Mouse (Mus musculus) kidney, postnatal 0 days (tissue): ENCODE data around the gene Mgat2. TPM values are rescaled to one million over a fixed set of nuclear protein-coding genes. Genes with fewer than 3 reads are reported as not detected.

ENCODE experiments used
- ATAC-seq: fragments of 200-750 bp; cut with Nextera tagmentation; replicated peaks from 2 replicates; pipeline ENCODE4 v1.8.0; 2017; ENCODE audit warnings: low read depth, moderate number of reproducible peaks, moderate TSS enrichment, moderate library complexity; ENCODE audit not compliant: low FRiP score
- DNase-seq: peaks from one replicate; pipeline ENCODE4 v3.0.0-alpha.2; 2016; ENCODE audit warnings: low spot score
- H3K27ac ChIP-seq: fragments of 300-500 bp; sonication (generic); 2 replicates; pipeline ENCODE4 v1.5.1; 2014; ENCODE audit warnings: mild to moderate bottlenecking
- H3K27me3 ChIP-seq: fragments of 300-500 bp; sonication (generic); 2 replicates; pipeline ENCODE4 v1.6.1; 2014; ENCODE audit warnings: low read length, mixed read lengths; ENCODE audit not compliant: insufficient read depth
- H3K36me3 ChIP-seq: fragments of 300-500 bp; sonication (generic); 2 replicates; pipeline ENCODE4 v1.6.1; 2014; ENCODE audit warnings: low read length, mixed read lengths; ENCODE audit not compliant: insufficient read depth
- H3K4me1 ChIP-seq: fragments of 300-500 bp; sonication (generic); replicated peaks from 2 replicates; pipeline ENCODE4 v1.6.1; 2014; ENCODE audit warnings: antibody characterized with exemption, low read length, mixed read lengths; ENCODE audit not compliant: insufficient read depth
- H3K4me2 ChIP-seq: fragments of 300-500 bp; sonication (generic); 2 replicates; pipeline ENCODE4 v1.6.1; 2014; ENCODE audit warnings: mild to moderate bottlenecking, low read length, moderate library complexity, mixed read lengths
- H3K4me3 ChIP-seq: fragments of 300-500 bp; sonication (generic); replicated peaks from 2 replicates; pipeline ENCODE4 v1.5.1; 2014; ENCODE audit warnings: low read depth, low read length
- H3K9ac ChIP-seq: fragments of 300-500 bp; sonication (generic); 2 replicates; pipeline ENCODE4 v1.6.1; 2014; ENCODE audit warnings: low read depth, low read length
- H3K9me3 ChIP-seq: fragments of 300-500 bp; sonication (generic); replicated peaks from 2 replicates; pipeline ENCODE4 v1.6.1; 2016; ENCODE audit warnings: low read length, inconsistent platforms, mixed read lengths
- CTCF ChIP-seq: IDR thresholded peaks from 2 replicates; pipeline ENCODE4 v1.5.1; 2016; ENCODE audit warnings: antibody characterized with exemption, low read depth, mild to moderate bottlenecking, moderate library complexity
- WGBS: fragments of 180-500 bp; shearing (Covaris S2); extraction: QIAGEN DNeasy Blood & Tissue Kit; methylation state at CpG from one replicate; pipeline ENCODE4 v1.1.7; 2014; 5-methylcytosine and 5-hydroxymethylcytosine counted together
- polyA plus RNA-seq: library from polyadenylated mRNA; unstranded; fragments of >200 nt; fragmentation: Nextera tagmentation; extraction: Ambion mirVana; gene quantifications from 2 replicates; pipeline ENCODE4 v1.2.1, GENCODE M21; 2015

Mgat2 gene
- polyA plus RNA-seq, 1 experiment from 2014 or later: 81.5 TPM

GRCm38 (mm10) chr12:69177526-69177925, 6.4 kb upstream of the Mgat2 start:
- no peak for ATAC-seq
- Histone ChIP-seq H3K4me3 (no peak overlapping the region), H3K27ac (no peak overlapping the region), H3K4me1 (no peaks in the 10 kb centered on the region), H3K9me3 (no peaks in the 10 kb centered on the region), H3K27me3 (no peaks in the 10 kb centered on the region), H3K9ac (no peak overlapping the region), H3K36me3 (0 out of 2 replicates have a peak, but pooled peaks cover 8% of the 10 kb centered on the region), H3K4me2 (no peak overlapping the region)
- no peak for DNase-seq
- 89% methylated on average over 3 of the region's 3 CpGs for WGBS
- no peak for TF ChIP-seq CTCF

GRCm38 (mm10) chr12:69179371-69179770, 4.6 kb upstream of the Mgat2 start:
- no peaks in the 10 kb centered on the region for H3K27me3 ChIP-seq
- ATAC-seq: no peak
- no peak for DNase-seq
- 69% methylated on average over 12 of the region's 12 CpGs for WGBS
- no peak overlapping the region for H3K4me3 ChIP-seq
- no peak overlapping the region for H3K27ac ChIP-seq
- no peak for TF ChIP-seq CTCF
- H3K4me2 ChIP-seq: no peak overlapping the region
- H3K36me3 ChIP-seq: 0 out of 2 replicates have a peak, but pooled peaks cover 8% of the 10 kb centered on the region
- H3K4me1 ChIP-seq: no peaks in the 10 kb centered on the region
- no peak overlapping the region for H3K9ac ChIP-seq
- H3K9me3 ChIP-seq: no peaks in the 10 kb centered on the region

GRCm38 (mm10) chr12:69181800-69182199, 2.2 kb upstream of the Mgat2 start:
- Histone ChIP-seq H3K27ac (no peak overlapping the region), H3K4me3 (no peak overlapping the region), H3K27me3 (no peaks in the 10 kb centered on the region), H3K9ac (no peak overlapping the region), H3K36me3 (0 out of 2 replicates have a peak, but pooled peaks cover 4% of the 10 kb centered on the region), H3K9me3 (no peaks in the 10 kb centered on the region), H3K4me1 (peaks cover 11% of the 10 kb centered on the region; the same call in 1 of the 2 replicates), H3K4me2 (no peak overlapping the region)
- ATAC-seq: no peak
- WGBS: 88% methylated on average over 4 of the region's 4 CpGs
- TF ChIP-seq CTCF: no peak
- no peak for DNase-seq

GRCm38 (mm10) chr12:69184342-69185295, 662 bp downstream of the Mgat2 start:
- Histone ChIP-seq H3K9ac (peak overlapping the region; percentile 79), H3K36me3 (0 out of 2 replicates have a peak, but pooled peaks cover 4% of the 10 kb centered on the region), H3K4me2 (peak overlapping the region; percentile 99), H3K27ac (peak overlapping the region; percentile 90), H3K27me3 (no peaks in the 10 kb centered on the region), H3K4me1 (peaks cover 11% of the 10 kb centered on the region; the same call in 1 of the 2 replicates), H3K9me3 (no peaks in the 10 kb centered on the region), H3K4me3 (peak overlapping the region; percentile 96)
- TF ChIP-seq CTCF: no peak
- DNase-seq (peak; percentile 54), ATAC-seq (peak; percentile 53)
- WGBS: 1% methylated on average over 86 of the region's 86 CpGs

GRCm38 (mm10) chr12:69185371-69185770, 1.4 kb downstream of the Mgat2 start:
- no peaks in the 10 kb centered on the region for H3K9me3 ChIP-seq
- H3K27ac ChIP-seq: peak overlapping the region; percentile 90; the same call in 1 of the 2 replicates
- H3K4me1 ChIP-seq: peaks cover 11% of the 10 kb centered on the region; the same call in 1 of the 2 replicates
- peak overlapping the region; percentile 96 for H3K4me3 ChIP-seq
- no peak for ATAC-seq
- 0 out of 2 replicates have a peak, but pooled peaks cover 9% of the 10 kb centered on the region for H3K36me3 ChIP-seq
- peak overlapping the region; percentile 79 for H3K9ac ChIP-seq
- peak overlapping the region; percentile 99 for H3K4me2 ChIP-seq
- no peaks in the 10 kb centered on the region for H3K27me3 ChIP-seq
- TF ChIP-seq CTCF: no peak
- WGBS: 66% methylated on average over 7 of the region's 7 CpGs
- no peak for DNase-seq

GRCm38 (mm10) chr12:69186811-69187471, 3.0 kb downstream of the Mgat2 start:
- whole genome bisulfite sequencing: 64% methylated on average over 5 of the region's 5 CpGs
- no peak for DNase-seq
- H3K4me3 ChIP-seq: no peak overlapping the region
- H3K9me3 ChIP-seq: no peaks in the 10 kb centered on the region
- no peak for TF ChIP-seq CTCF
- 0 out of 2 replicates have a peak, but pooled peaks cover 8% of the 10 kb centered on the region for H3K36me3 ChIP-seq
- H3K4me2 ChIP-seq: no peak overlapping the region
- no peaks in the 10 kb centered on the region for H3K27me3 ChIP-seq
- H3K9ac ChIP-seq: no peak overlapping the region
- H3K4me1 ChIP-seq: peaks cover 11% of the 10 kb centered on the region; the same call in 1 of the 2 replicates
- H3K27ac ChIP-seq: peak overlapping the region; percentile 57; the same call in 1 of the 2 replicates
- no peak for ATAC-seq
